Mouse (Mus musculus): ENCODE data around the gene Nthl1. TPM values are rescaled to one million over a fixed set of nuclear protein-coding genes. Genes with fewer than 3 reads are reported as not detected.
"Not testable (repeated sequence)": the region's sequence is repeated elsewhere in the genome, so short reads cannot be mapped to it uniquely, and the experiment has no call there.

Nthl1 gene
- polyA plus RNA-seq, 3 experiments from 2014 or later: 2.0 to 4.8 (median 2.8) TPM

DNA sequence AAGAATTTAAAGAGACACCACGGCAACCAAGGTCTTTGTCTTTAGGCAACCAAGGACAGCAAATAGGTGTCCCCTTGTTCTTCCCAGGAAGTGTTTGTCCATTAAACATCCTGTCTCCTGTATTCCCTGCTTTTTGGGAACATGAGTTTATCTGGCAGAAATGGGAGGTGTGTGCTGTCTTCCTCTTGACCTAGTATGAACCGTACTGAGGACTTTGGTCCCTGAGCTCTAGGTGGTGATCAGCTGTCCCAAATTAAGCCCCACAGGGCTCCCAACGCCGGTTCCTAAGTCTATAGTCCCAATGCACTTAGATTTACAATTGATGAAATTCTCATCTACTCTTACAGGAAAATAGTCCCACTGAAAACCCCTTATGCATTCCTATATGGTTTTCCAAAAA is 18.3 kb downstream of the Nthl1 start:
- no peak for ATAC-seq

DNA sequence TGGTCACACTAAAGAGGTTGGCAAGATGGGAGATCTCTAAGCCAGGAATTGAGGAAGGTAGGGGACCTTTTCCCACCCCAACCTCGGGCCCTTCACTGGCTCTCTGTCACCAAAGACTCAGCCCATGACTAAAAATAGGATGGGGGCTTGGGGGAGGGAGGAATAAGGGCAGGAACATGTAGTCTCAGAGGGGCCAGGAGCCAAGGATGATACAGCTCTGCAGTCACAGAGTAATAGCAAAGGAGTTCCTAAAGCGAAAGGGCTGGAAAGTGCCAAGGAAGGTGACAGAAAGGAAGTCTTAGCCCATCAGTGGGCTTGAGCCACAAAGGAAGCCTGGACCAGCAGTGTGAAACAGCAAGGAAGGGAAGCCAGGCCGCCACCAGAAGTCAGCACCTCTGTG is 19.4 kb downstream of the Nthl1 start:
- no peak for ATAC-seq

- no peak for ATAC-seq
Observed at GRCm38 (mm10) chr17:24653967-24654710, 21.7 kb downstream of the Nthl1 start.

DNA sequence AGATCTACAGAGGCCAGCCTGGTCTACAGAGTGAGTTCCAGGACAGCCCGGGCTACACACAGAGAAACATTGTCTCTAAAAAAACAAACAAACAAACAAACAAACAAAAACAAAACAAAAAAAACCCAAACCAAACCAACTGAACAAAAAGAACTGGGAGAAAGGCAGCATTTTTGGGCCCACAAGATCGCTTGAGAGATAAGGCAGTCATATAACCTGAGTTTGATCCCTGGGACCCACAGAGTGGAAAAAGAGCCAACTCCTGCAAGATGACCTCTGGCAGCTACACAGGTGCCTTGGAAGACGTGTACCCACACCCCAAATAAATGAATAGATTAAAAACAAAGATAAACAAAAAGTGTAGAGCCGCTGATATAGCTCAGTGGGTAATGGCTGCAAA is 22.5 kb downstream of the Nthl1 start:
- ATAC-seq: no peak

- no peak for ATAC-seq
Observed at GRCm38 (mm10) chr17:24658017-24658758, 25.7 kb downstream of the Nthl1 start, which contains the start of gene Npw. Gene Npw (minus strand): TSS chr17:24658457.

- ATAC-seq: not testable (repeated sequence)
Observed at GRCm38 (mm10) chr17:24667011-24667410, 34.5 kb downstream of the Nthl1 start.

DNA sequence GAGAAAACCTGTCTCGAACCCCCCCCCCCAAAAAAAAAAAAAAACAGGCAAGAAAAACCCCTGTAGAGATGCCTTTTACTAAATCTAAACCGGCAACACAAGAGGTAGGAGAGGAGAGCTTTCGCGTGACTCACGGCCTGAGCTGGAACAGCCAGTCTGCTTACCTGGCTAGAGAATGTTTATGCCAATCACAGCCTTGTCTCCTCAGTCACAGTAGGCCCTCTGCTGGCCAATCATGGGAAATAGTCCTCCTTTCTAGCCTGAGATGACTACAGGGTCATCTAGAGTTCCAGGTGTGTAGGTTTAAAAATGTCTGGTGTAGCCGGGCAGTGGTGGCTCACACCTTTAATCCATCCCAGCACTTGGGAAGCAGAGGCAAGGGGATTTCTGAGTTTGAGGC is 34.9 kb downstream of the Nthl1 start:
- peak; percentile 33 for ATAC-seq

DNA sequence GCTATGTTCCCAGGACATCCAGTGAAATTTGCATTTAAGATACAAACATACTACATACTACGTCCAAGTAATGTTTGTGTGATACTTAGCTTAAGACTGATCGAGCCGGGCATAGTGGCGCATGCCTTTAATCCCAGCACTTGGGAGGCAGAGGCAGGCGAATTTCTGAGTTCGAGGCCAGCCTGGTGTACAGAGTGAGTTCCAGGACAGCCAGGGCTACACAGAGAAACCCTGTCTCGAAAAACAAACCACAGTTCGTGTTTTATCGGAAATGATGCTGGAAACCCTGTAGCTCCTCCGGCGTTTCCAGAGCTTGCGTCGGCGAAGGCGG is 36.7 kb downstream of the Nthl1 start:
- not testable (repeated sequence) for ATAC-seq

DNA sequence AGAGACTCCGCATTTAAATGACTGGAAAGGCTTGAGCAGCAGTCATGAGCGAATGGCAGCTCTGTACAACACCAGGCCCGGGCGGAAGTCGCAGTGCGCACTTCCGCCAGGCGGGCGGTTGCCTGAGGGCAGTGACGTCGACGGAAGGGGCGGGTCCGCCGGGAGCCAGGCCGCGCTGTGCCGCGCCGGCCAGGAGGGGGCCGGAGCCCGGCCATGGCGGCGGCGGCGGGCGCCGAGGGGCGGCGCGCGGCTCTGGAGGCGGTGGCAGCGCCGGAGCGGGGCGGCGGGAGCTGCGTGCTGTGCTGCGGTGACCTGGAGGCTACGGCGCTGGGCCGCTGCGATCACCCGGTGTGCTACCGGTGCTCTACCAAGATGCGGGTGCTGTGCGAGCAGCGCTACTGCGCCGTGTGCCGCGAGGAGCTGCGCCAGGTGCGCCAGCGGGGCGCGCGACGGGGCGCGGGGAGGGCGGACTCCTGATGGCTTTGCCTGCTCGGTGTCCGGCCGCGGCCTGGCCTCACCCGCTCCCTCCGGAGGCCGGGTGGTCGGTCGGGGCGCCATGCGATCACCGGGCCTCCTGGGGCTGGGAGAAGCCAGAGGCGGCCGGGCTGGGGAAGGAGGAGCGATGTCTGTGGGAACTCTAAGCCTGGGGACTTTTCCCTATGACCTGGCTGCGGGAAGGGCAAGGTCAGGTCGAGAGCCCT is 37.2 kb downstream of the Nthl1 start, which contains the start of gene Zfp598:
Gene Zfp598, plus strand, starts transcription at position 143 of the 701 bp plus-strand sequence.
- peak; percentile 99 for ATAC-seq

- ATAC-seq: no peak
Observed at GRCm38 (mm10) chr17:24670246-24670844, 37.9 kb downstream of the Nthl1 start.

- no peak for ATAC-seq
Observed at GRCm38 (mm10) chr17:24671346-24671745, 38.9 kb downstream of the Nthl1 start.

DNA sequence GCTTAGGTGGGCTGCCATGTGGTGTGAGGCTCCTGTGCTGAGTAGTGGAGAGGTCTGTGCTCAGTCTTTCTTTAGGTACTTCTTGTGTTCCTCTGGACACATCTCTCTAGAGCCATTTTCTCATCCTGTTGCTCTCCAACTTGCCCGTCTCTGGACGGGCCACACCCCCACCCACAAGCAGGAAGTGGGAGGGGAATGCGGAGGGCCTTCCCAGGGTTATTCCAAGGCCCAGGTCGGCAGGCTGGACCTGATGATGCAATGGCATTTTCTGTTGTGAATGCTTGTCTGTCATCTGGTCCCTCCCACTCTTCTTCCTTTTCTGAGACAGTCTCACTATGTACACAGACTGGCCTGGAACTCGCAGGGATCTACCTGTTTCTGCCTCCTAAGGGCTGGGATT is 39.7 kb downstream of the Nthl1 start:
- ATAC-seq: no peak

DNA sequence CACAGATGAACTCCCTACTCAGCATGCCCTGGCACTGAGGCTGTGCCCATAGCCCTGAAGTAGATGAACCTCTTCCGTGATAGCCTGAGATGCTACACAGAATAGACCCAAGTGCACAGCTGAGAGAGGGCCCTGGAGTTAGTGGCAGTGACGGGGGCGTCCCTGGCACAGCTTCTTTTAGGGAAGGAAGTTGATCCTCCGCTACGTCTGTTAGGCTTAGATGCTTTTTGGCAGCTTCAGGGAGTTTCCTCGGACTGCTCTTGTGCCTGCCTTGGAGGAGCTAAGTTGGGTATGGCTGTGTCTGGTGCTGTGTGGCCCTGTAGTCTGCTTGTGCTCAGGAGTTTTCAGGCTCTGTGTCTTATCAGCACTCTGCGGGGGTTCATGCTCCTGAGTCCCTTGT is 41.8 kb downstream of the Nthl1 start:
- no peak for ATAC-seq

DNA sequence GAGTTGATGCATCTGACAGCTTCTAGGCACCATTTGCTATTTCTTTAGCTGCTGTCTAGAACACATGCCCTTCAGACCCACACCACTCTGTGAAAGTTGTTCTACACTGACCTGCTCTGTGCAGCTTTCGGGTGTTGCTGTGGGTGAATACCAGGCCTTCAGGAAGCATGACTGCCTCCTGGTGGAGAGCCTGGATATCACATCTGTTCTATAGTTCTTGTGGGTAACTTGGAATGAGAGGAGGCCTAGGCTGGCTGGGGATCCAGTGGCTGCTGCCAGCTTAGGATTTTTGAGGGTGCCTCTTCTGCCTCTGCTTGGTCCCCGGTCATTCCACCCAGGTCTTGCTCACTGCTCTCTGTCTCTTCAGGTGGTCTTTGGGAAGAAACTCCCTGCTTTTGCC is 43.7 kb downstream of the Nthl1 start:
- peak; percentile 91 for ATAC-seq

DNA sequence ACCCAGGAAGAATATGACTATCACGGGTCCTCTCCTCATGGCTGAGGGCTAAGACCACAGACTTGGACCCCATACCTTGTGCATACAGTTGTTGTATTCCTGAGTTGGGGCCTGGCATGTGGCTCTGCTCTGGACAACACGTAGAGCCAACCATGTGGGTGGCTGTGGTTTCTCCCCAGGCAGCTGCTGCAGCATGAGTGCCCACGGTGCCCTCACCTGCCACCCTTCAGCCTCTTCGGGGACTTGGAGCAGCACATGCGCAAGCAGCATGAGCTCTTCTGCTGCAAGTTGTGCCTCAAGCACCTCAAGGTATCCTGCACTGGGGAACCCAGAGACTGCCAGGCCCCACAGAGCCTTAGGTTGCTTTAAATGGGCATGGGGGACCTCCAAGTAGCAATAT is 44.4 kb downstream of the Nthl1 start:
- no peak for ATAC-seq

DNA sequence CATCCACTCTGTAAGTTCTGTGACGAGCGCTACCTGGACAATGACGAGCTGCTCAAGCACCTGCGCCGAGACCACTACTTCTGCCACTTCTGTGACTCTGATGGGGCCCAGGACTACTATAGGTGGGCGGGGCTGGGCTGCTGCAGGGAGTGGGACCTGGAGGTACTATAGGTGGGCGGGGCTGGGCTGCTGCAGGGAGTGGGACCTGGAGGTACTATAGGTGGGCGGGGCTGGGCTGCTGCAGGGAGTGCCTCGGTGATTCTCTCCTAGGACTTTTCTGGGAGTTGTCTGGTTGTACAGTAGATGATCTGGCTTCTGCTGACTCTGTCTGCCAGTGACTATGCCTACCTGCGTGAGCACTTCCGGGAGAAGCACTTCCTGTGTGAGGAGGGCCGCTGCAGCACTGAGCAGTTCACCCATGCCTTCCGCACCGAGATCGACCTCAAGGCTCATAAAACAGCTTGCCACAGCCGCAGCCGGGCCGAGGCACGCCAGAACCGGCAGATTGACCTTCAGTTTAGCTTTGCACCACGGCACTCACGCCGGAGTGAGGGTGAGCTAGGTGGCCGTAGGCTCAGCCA is 45.1 kb downstream of the Nthl1 start:
- no peak for ATAC-seq

- peak; percentile 41 for ATAC-seq
Observed at GRCm38 (mm10) chr17:24686514-24686913, 54.0 kb downstream of the Nthl1 start.

GRCm38 (mm10) chr17:24687146-24687595 is 54.7 kb downstream of the Nthl1 start:
- peak; percentile 75 for ATAC-seq

DNA sequence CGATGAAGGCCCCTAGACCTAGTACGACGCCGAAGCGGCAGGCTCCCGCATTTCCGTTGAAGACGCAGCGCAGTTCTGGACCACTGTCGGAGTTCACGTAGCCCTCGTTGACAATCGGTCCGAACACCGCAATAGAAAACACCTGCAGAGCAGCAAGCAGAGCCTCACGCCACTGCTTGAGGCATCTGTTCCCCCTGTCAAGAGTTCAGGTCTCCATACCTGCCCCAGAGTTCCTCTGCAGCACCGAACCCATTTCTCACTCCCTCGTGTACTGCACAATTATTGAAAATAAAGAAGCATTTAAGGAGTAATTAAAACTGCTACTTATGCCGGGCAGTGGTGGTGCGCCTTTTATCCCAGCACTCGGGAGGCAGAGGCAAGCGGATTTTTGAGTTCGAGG is 55.1 kb downstream of the Nthl1 start:
- ATAC-seq: no peak
